Mouse (Mus musculus) liver, adult 2 months (tissue): Measurements from ENCODE around the gene Cldn34b2. TPM values are rescaled to one million over a fixed set of nuclear protein-coding genes. Genes with fewer than 3 reads are reported as not detected.

Experiments
- DNase-seq: peaks from one replicate; pipeline ENCODE4 v3.0.0-alpha.2; 2011; ENCODE audit warnings: low read depth, low spot score; ENCODE audit errors: extremely low read depth
- H3K27ac ChIP-seq: fragments of 200-500 bp; replicated peaks from 2 replicates; pipeline ENCODE4 v1.5.1; 2012; ENCODE audit warnings: low read depth, mild to moderate bottlenecking, control low read depth, inconsistent platforms, low read length; ENCODE audit not compliant: insufficient read depth
- H3K27me3 ChIP-seq: fragments of 200-500 bp; 2 replicates; pipeline ENCODE4 v1.6.1; 2012; ENCODE audit warnings: mild to moderate bottlenecking, moderate library complexity, low read length, inconsistent platforms; ENCODE audit not compliant: control insufficient read depth, insufficient read depth
- H3K36me3 ChIP-seq: fragments of 200-500 bp; 2 replicates; pipeline ENCODE4 v1.6.1; 2012; ENCODE audit warnings: low read length, inconsistent platforms; ENCODE audit not compliant: control insufficient read depth, insufficient read depth
- H3K4me1 ChIP-seq: fragments of 200-500 bp; 2 replicates; pipeline ENCODE4 v1.6.1; 2011; ENCODE audit warnings: low read length; ENCODE audit not compliant: control insufficient read depth, insufficient read depth
- H3K4me3 ChIP-seq: fragments of 200-500 bp; 2 replicates; pipeline ENCODE4 v1.5.1; 2011; ENCODE audit warnings: low read depth, mild to moderate bottlenecking, control low read depth, low read length, moderate library complexity; ENCODE audit not compliant: insufficient read depth
- H3K79me2 ChIP-seq: fragments of 200-500 bp; 2 replicates; pipeline ENCODE4 v1.6.1; 2012; ENCODE audit warnings: inconsistent platforms, mild to moderate bottlenecking, low read length, moderate library complexity; ENCODE audit not compliant: control insufficient read depth, insufficient read depth
- H3K9ac ChIP-seq: fragments of 200-500 bp; 2 replicates; pipeline ENCODE4 v1.6.1; 2012; ENCODE audit warnings: low read depth, mild to moderate bottlenecking, control low read depth, inconsistent platforms, low read length
- CTCF ChIP-seq: fragments of 200-500 bp; IDR thresholded peaks from 2 replicates; pipeline ENCODE4 v1.5.1; 2011; ENCODE audit warnings: low read depth, low read length, control low read depth
- POLR2A ChIP-seq: fragments of 200-500 bp; IDR thresholded peaks from 2 replicates; pipeline ENCODE4 v1.6.1; 2011; ENCODE audit warnings: low read length, control low read depth; ENCODE audit not compliant: insufficient read depth; ENCODE audit errors: extremely low read depth
- WGBS: fragments of 180-500 bp; shearing (Covaris S2); methylation state at CpG from one replicate; pipeline ENCODE4 v1.1.7; 2018; 5-methylcytosine and 5-hydroxymethylcytosine counted together
- polyA plus RNA-seq: library from polyadenylated mRNA; depleted of rRNA; stranded (reverse); fragments of >200 nt; gene quantifications from 2 replicates; pipeline ENCODE4 v1.2.3, GENCODE M21; 2012
- total RNA-seq: library from RNA; depleted of rRNA; stranded (reverse); fragments of >200 nt; gene quantifications from 2 replicates; pipeline ENCODE4 v1.2.3, GENCODE M21; 2014

Gene Cldn34b2
- total and polyA plus RNA-seq, 2 experiments: not detected

DNA sequence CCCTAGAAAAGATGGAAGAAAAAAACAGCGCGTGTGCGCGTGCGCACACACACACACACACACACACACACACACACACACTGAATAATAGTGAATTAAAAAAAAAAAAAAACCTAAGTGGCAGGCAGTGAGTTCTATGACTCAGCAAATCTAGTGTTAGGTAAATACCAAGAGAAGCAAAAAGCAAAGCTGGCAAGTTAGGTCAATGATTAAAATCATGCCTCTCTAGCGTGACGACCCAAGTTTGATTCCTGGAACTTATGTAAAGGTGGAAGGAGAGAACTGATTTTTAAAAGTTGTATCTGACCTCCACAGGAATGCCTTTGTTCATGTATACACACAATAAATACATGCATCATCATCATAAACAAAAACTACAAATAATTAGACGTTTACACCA, 41.7 kb upstream of the Cldn34b2 start:
- peak; percentile 28 for DNase-seq
- no peak overlapping the region for H3K27ac ChIP-seq
- H3K4me3 ChIP-seq: no peak overlapping the region
- H3K36me3 ChIP-seq: no peaks in the 10 kb centered on the region
- no peak for TF ChIP-seq POLR2A
- no peak for TF ChIP-seq CTCF
- no peak overlapping the region for H3K9ac ChIP-seq
- no peaks in the 10 kb centered on the region for H3K79me2 ChIP-seq
- no peaks in the 10 kb centered on the region for H3K27me3 ChIP-seq
- H3K4me1 ChIP-seq: no peaks in the 10 kb centered on the region
- WGBS: 77% methylated on average over 8 of the region's 8 CpGs

DNA sequence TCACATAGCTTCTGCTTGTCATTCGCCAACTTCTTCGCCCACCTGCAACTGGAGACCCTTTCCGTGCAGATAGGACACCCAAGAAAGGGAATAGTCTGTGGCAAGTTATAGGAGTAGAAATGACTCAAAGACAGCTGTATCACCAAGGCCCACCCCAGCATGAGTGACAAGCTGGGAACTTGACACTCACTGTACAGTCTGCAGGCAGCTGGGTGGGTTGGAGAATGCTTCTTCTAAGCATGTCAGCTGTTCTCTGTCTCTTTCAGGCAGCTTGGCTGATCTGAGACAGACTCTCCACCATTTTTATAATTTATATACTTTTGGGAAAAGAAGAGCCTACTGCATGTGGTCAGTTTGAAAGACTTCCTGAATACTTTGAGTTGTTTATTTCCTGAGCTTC, 39.5 kb upstream of the Cldn34b2 start:
- TF ChIP-seq POLR2A (no peak), CTCF (no peak)
- WGBS: 100% methylated on average over 3 of the region's 3 CpGs

DNA sequence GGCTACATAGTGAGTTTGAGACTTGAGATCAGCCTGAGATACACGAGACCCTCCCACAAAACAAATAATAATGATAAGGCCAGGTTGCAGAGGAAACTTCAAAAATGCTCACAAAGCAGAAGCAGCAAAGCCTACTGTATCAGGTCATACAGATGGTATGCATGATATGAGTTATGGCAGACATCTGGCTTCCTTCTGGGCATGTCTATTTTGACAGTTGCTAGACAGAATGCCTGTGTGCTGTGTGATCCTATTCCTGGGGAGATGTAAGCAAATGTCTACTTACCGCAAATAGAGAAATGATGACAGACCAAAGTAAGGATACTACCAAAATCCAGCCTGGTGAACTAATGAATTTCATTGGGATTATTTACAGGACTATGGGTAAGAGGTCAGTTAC, 38.1 kb upstream of the Cldn34b2 start:
- H3K4me1 ChIP-seq: no peaks in the 10 kb centered on the region
- H3K9ac ChIP-seq: no peak overlapping the region
- no peak overlapping the region for H3K27ac ChIP-seq
- no peaks in the 10 kb centered on the region for H3K36me3 ChIP-seq
- H3K27me3 ChIP-seq: no peaks in the 10 kb centered on the region
- no peak for DNase-seq
- TF ChIP-seq CTCF (no peak), POLR2A (no peak)
- 73% methylated on average over 2 of the region's 2 CpGs for WGBS
- H3K79me2 ChIP-seq: no peaks in the 10 kb centered on the region
- no peak overlapping the region for H3K4me3 ChIP-seq

More for the DNA sequence above, 39.5 kb upstream of the Cldn34b2 start:
- Histone ChIP-seq H3K79me2 (no peaks in the 10 kb centered on the region), H3K4me3 (no peak overlapping the region), H3K4me1 (no peaks in the 10 kb centered on the region), H3K9ac (no peak overlapping the region), H3K36me3 (no peaks in the 10 kb centered on the region), H3K27ac (no peak overlapping the region), H3K27me3 (no peaks in the 10 kb centered on the region)
- DNase-seq: no peak

DNA sequence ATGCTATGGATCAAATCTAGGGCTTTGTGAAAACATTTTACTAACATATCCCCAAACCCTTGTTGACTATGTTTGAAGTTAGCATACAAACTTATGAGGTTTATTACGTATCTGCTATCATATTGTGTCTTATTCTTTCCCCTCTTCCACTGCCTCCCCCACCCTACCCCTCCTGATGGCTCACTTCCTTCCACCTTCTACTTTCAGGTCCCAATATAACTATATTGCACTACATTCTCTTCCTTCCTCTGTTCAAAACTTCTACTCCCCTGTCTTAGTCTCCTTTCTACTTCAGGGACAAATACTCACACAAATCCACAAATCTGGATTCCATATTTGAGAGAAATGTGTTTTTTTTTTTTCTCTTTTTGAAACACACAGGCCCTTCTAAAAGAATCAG, 35.3 kb upstream of the Cldn34b2 start:
- DNase-seq: no peak
- no peak overlapping the region for H3K9ac ChIP-seq
- no peaks in the 10 kb centered on the region for H3K27me3 ChIP-seq
- H3K4me1 ChIP-seq: no peaks in the 10 kb centered on the region
- no peak overlapping the region for H3K27ac ChIP-seq
- TF ChIP-seq CTCF: no peak
- no peak for TF ChIP-seq POLR2A
- no peaks in the 10 kb centered on the region for H3K79me2 ChIP-seq
- no peaks in the 10 kb centered on the region for H3K36me3 ChIP-seq
- no peak overlapping the region for H3K4me3 ChIP-seq
- 75% methylated on average over 1 of the region's 1 CpGs for WGBS

DNA sequence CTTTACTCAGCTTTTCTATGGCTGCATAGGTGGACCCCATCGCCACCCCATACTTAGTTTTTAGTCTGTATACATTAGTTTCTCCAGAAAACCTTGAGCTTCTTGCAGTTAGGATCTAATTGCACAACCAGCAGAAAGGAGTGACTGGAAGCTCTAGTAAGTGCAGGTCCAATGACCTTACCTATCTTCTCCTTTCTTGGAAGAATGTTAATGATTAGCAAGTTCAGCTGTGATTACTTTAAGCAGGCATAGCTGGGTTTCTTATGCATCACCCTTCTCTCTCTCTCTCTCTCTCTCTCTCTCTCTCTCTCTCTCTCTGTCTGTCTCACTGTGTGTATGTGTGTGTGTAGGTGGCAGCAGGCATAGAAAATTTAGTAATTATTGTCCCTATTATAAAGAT, 23.7 kb upstream of the Cldn34b2 start:
- H3K4me3 ChIP-seq: no peak overlapping the region
- no peaks in the 10 kb centered on the region for H3K36me3 ChIP-seq
- WGBS: 43% methylated on average over 1 of the region's 1 CpGs
- no peaks in the 10 kb centered on the region for H3K4me1 ChIP-seq
- TF ChIP-seq CTCF: no peak
- no peak for TF ChIP-seq POLR2A
- no peak overlapping the region for H3K27ac ChIP-seq
- H3K79me2 ChIP-seq: no peaks in the 10 kb centered on the region
- DNase-seq: peak; percentile 72
- H3K9ac ChIP-seq: no peak overlapping the region
- H3K27me3 ChIP-seq: no peaks in the 10 kb centered on the region

DNA sequence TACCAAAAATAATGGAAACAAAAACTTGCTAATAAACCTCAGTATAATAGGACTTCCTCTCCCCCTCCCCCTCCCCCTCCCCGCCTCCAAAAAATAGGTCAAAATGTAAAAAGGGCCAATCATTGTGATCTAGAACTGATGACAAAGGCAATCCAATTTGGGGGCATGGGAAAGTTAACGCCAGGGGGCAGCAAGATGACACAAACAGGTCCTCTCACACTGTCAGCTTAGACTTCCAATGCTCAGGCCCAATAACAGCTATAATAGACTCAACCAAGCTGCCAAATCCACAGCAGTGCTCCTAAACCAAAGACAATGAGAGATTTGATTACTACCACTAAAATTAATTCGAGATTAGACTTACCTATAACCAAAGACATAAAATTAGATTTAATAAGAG, 16.5 kb upstream of the Cldn34b2 start:
- peak; percentile 58; the same call in 1 of the 2 replicates for TF ChIP-seq CTCF
- no peak for TF ChIP-seq POLR2A
- Histone ChIP-seq H3K27me3 (no peaks in the 10 kb centered on the region), H3K4me1 (no peaks in the 10 kb centered on the region), H3K4me3 (no peak overlapping the region), H3K9ac (no peak overlapping the region), H3K36me3 (no peaks in the 10 kb centered on the region), H3K27ac (no peak overlapping the region), H3K79me2 (no peaks in the 10 kb centered on the region)
- DNase-seq: peak; percentile 57
- WGBS: 4% methylated on average over 3 of the region's 3 CpGs
